Mouse (Mus musculus) left cerebral cortex, postnatal 36 days (tissue): ENCODE measurements at regions not wholly inside any gene's neighbourhood (a gene's known extent, or its start where the extent isn't known, plus 50 kb on each side); places are given as distances from the start of the nearest gene placed in this dataset.
A peak's percentile ranks its signal among the peaks of the same experiment; 100 is the strongest.

Experiments used
- DNase-seq, 2 experiments: peaks; one replicate each; pipeline ENCODE4 v3.0.0; 2021 to 2022; ENCODE audit warnings: low spot score in 2 of 2, mixed read lengths in 1 of 2
- intact Hi-C: fragments of 180-260 bp; cut with DNase I; formaldehyde crosslinking; loops from one replicate; pipeline ENCODE4 v1.15.1; 2025

- DNase-seq = no peak
- intact Hi-C loops = no loop called here
Observed at GRCm38 (mm10) chrX:58445624-58446323, 423.3 kb downstream of the Zic3 start.

- DNase-seq = no peak
- intact Hi-C loops = no loop called here
Observed at GRCm38 (mm10) chrX:58447605-58448004, 425.1 kb downstream of the Zic3 start.

- no peak for DNase-seq
- intact Hi-C loops = no loop called here
Observed at GRCm38 (mm10) chrX:58469683-58470082, 439.5 kb upstream of the 4930550L24Rik start.

GRCm38 (mm10) chrX:58470986-58471385 lies 438.2 kb upstream of the 4930550L24Rik start:
- no peak for DNase-seq
- intact Hi-C loops = no loop called here

GRCm38 (mm10) chrX:58490861-58491260 lies 418.3 kb upstream of the 4930550L24Rik start:
- no peak for DNase-seq
- intact Hi-C loops = loop anchor here (5.0 kb wide), 1 partner anchor 1059 kb away; no protein-coding TSS in a partner anchor

- DNase-seq = peak in 1 of 2 experiments; percentile 4
- intact Hi-C loops = no loop called here
Observed at GRCm38 (mm10) chrX:58503573-58503972, 405.6 kb upstream of the 4930550L24Rik start.

- intact Hi-C loops = no loop called here
- no peak for DNase-seq
Observed at GRCm38 (mm10) chrX:58514925-58515324, 394.2 kb upstream of the 4930550L24Rik start.
